Mouse (Mus musculus): ENCODE measurements at regions not wholly inside any gene's neighbourhood (a gene's known extent, or its start where the extent isn't known, plus 50 kb on each side); places are given as distances from the start of the nearest gene placed in this dataset.

DNA sequence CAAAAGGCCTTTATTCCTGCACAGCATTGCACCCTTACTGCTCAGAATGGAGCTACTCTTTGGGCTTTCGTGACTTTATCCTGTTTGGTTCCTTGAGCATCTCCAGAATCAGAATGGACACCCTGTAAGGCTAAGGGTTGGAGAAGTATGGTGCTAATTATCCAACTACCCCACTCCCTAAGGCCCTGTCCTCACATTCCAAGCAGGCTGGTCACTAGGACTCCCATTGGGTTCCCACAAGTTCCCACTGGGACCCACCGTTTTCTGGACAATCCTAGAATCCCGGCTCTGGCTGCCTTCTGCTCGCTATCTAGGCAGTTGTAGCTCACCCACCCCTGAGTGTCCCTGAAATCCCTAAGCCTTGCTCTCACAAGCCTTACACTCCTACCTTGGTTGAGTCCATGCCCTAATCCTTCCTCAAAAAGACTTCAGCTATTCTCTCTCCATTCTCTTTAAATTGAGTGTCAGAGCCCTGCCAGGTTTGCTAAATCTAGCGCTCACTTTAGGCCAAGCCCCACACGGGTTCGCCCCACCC, 146.1 kb downstream of the Efcab1 start:
- TF ChIP-seq CTCF (IDR thresholded peaks at IDR 0.05) (no peak), POLR2A (IDR thresholded peaks at IDR 0.05; ENCODE audit: insufficient read depth, low read depth, low read length) (no peak)

All from heart, adult 2 months (tissue).